Mouse (Mus musculus) hindbrain, embryonic 12.5 days (tissue): Measurements from ENCODE around the gene Clspn. TPM values are rescaled to one million over a fixed set of nuclear protein-coding genes. Genes with fewer than 3 reads are reported as not detected.

Experiments
- microRNA-seq: library from miRNA; unstranded; fragments of <30 nt; microRNA quantifications from one replicate; pipeline ENCODE4, GENCODE M21; 2017
- polyA plus RNA-seq: library from polyadenylated mRNA; unstranded; fragments of >200 nt; fragmentation: Nextera tagmentation; extraction: Ambion mirVana; gene quantifications from 2 replicates; pipeline ENCODE4 v1.2.1, GENCODE M21; 2016

Clspn gene
- polyA plus RNA-seq, 1 experiment from 2014 or later = 27.2 TPM

Small RNA genes within 50 kb of the gene (microRNA-seq; reads per million reads assigned to microRNA genes)
- gene Mir7119 = not detected

Other genes with a start within 250 kb of the Clspn start
- 65.2 and 74.3 TPM in 2 replicates for gene Adprhl2, start 235.2 kb upstream of the Clspn start, polyA plus RNA-seq
- 6.3 and 6.7 TPM in 2 replicates for gene Tekt2, start 231.2 kb upstream of the Clspn start, polyA plus RNA-seq
- 21.6 and 22.2 TPM in 2 replicates for gene Ago3, start 127.4 kb upstream of the Clspn start, polyA plus RNA-seq
- gene Ago1, start 88.4 kb upstream of the Clspn start, polyA plus RNA-seq = 15.8 and 20.5 TPM in 2 replicates
- 8.0 and 8.2 TPM in 2 replicates for gene Ago4, start 23.5 kb upstream of the Clspn start, polyA plus RNA-seq
- gene 5730409E04Rik, start 52.9 kb downstream of the Clspn start, polyA plus RNA-seq = 2.5 and 3.1 TPM in 2 replicates
- 393 and 431 TPM in 2 replicates for gene Psmb2, start 120.7 kb downstream of the Clspn start, polyA plus RNA-seq
- 0.77 and 0.93 TPM in 2 replicates for gene Tfap2e, start 179.3 kb downstream of the Clspn start, polyA plus RNA-seq
- gene Ncdn, start 196.5 kb downstream of the Clspn start, polyA plus RNA-seq = 54.3 and 62.6 TPM in 2 replicates
- gene AU040320, start 196.6 kb downstream of the Clspn start, polyA plus RNA-seq = 35.3 and 38.6 TPM in 2 replicates